Mouse (Mus musculus): ENCODE measurements around the gene Trpv1. TPM values are rescaled to one million over a fixed set of nuclear protein-coding genes. Genes with fewer than 3 reads are reported as not detected.

The Trpv1 gene
- polyA plus RNA-seq, 1 experiment from 2014 or later, result 0.86 TPM

GRCm38 (mm10) chr11:73205194-73205593 lies 28.9 kb upstream of the Trpv1 start:
- no peaks in the 10 kb centered on the region for H3K4me1 ChIP-seq (replicated peaks)
- no peak overlapping the region for H3K4me3 ChIP-seq
- no peak overlapping the region for H3K9ac ChIP-seq
- no peak for ATAC-seq (ENCODE audit: low FRiP score)
- H3K27me3 ChIP-seq, result no peaks in the 10 kb centered on the region
- 75% methylated on average over 7 of the region's 7 CpGs for WGBS
- no peak overlapping the region for H3K4me2 ChIP-seq
- no peaks in the 10 kb centered on the region for H3K9me3 ChIP-seq
- H3K27ac ChIP-seq, result no peak overlapping the region
- no peaks in the 10 kb centered on the region for H3K36me3 ChIP-seq

- WGBS, result 71% methylated on average over 2 of the region's 2 CpGs
- Histone ChIP-seq H3K27ac (no peak overlapping the region), H3K4me1 (replicated peaks) (no peaks in the 10 kb centered on the region), H3K4me3 (no peak overlapping the region), H3K4me2 (no peak overlapping the region), H3K9ac (no peak overlapping the region), H3K27me3 (no peaks in the 10 kb centered on the region), H3K36me3 (no peaks in the 10 kb centered on the region), H3K9me3 (no peaks in the 10 kb centered on the region)
- ATAC-seq (ENCODE audit: low FRiP score), result no peak
These were observed 26.5 kb upstream of the Trpv1 start for GRCm38 (mm10) chr11:73207621-73208020.

GRCm38 (mm10) chr11:73213956-73214355 lies 20.1 kb upstream of the Trpv1 start:
- Histone ChIP-seq H3K4me3 (no peak overlapping the region), H3K27me3 (0 out of 2 replicates have a peak, but pooled peaks cover 5% of the 10 kb centered on the region), H3K9me3 (no peaks in the 10 kb centered on the region), H3K4me2 (no peak overlapping the region), H3K36me3 (no peaks in the 10 kb centered on the region), H3K27ac (no peak overlapping the region), H3K4me1 (replicated peaks) (no peaks in the 10 kb centered on the region), H3K9ac (no peak overlapping the region)
- no peak for ATAC-seq (ENCODE audit: low FRiP score)
- WGBS, result 79% methylated on average over 3 of the region's 3 CpGs

- Histone ChIP-seq H3K4me2 (no peak overlapping the region), H3K36me3 (no peaks in the 10 kb centered on the region), H3K4me3 (no peak overlapping the region), H3K27me3 (0 out of 2 replicates have a peak, but pooled peaks cover 5% of the 10 kb centered on the region), H3K27ac (no peak overlapping the region), H3K9me3 (no peaks in the 10 kb centered on the region), H3K9ac (no peak overlapping the region), H3K4me1 (replicated peaks) (no peaks in the 10 kb centered on the region)
- no peak for ATAC-seq (ENCODE audit: low FRiP score)
- 57% methylated on average over 2 of the region's 2 CpGs for WGBS
These were observed 14.4 kb upstream of the Trpv1 start for GRCm38 (mm10) chr11:73219671-73220070.

- 94% methylated on average over 1 of the region's 1 CpGs for WGBS
- Histone ChIP-seq H3K9ac (no peak overlapping the region), H3K27ac (no peak overlapping the region), H3K36me3 (no peaks in the 10 kb centered on the region), H3K4me1 (replicated peaks) (no peaks in the 10 kb centered on the region), H3K27me3 (no peaks in the 10 kb centered on the region), H3K4me3 (no peak overlapping the region), H3K4me2 (no peak overlapping the region), H3K9me3 (no peaks in the 10 kb centered on the region)
- ATAC-seq (ENCODE audit: low FRiP score), result no peak
These were observed 13.4 kb upstream of the Trpv1 start for GRCm38 (mm10) chr11:73220651-73221050.

- no peaks in the 10 kb centered on the region for H3K4me1 ChIP-seq (replicated peaks)
- no peaks in the 10 kb centered on the region for H3K9me3 ChIP-seq
- H3K9ac ChIP-seq, result no peak overlapping the region
- H3K36me3 ChIP-seq, result no peaks in the 10 kb centered on the region
- ATAC-seq (ENCODE audit: low FRiP score), result no peak
- H3K4me2 ChIP-seq, result no peak overlapping the region
- no peak overlapping the region for H3K27ac ChIP-seq
- no peak overlapping the region for H3K4me3 ChIP-seq
- WGBS, result 48% methylated on average over 5 of the region's 5 CpGs
- no peaks in the 10 kb centered on the region for H3K27me3 ChIP-seq
These were observed 11.2 kb upstream of the Trpv1 start for GRCm38 (mm10) chr11:73222846-73223245.

GRCm38 (mm10) chr11:73223966-73224365 lies 10.1 kb upstream of the Trpv1 start:
- Histone ChIP-seq H3K27ac (no peak overlapping the region), H3K36me3 (no peaks in the 10 kb centered on the region), H3K27me3 (no peaks in the 10 kb centered on the region), H3K9me3 (peaks cover 3% of the 10 kb centered on the region; the same call in 1 of the 2 replicates), H3K9ac (no peak overlapping the region), H3K4me2 (no peak overlapping the region), H3K4me1 (replicated peaks) (no peaks in the 10 kb centered on the region), H3K4me3 (no peak overlapping the region)
- WGBS, result 77% methylated on average over 2 of the region's 2 CpGs
- ATAC-seq (ENCODE audit: low FRiP score), result no peak

- H3K27me3 ChIP-seq, result no peaks in the 10 kb centered on the region
- ATAC-seq (ENCODE audit: low FRiP score), result no peak
- H3K27ac ChIP-seq, result no peak overlapping the region
- no peak overlapping the region for H3K4me3 ChIP-seq
- H3K4me2 ChIP-seq, result no peak overlapping the region
- WGBS, result 92% methylated on average over 6 of the region's 6 CpGs
- H3K9me3 ChIP-seq, result peaks cover 5% of the 10 kb centered on the region; the same call in 1 of the 2 replicates
- H3K36me3 ChIP-seq, result no peaks in the 10 kb centered on the region
- no peak overlapping the region for H3K9ac ChIP-seq
- H3K4me1 ChIP-seq (replicated peaks), result no peaks in the 10 kb centered on the region
These were observed 8.2 kb upstream of the Trpv1 start for GRCm38 (mm10) chr11:73225856-73226255.

GRCm38 (mm10) chr11:73228881-73229280 lies 5.2 kb upstream of the Trpv1 start:
- 74% methylated on average over 5 of the region's 5 CpGs for WGBS
- H3K4me1 ChIP-seq (replicated peaks), result no peaks in the 10 kb centered on the region; the same call in 1 of the 2 replicates
- peaks cover 5% of the 10 kb centered on the region; the same call in 1 of the 2 replicates for H3K9me3 ChIP-seq
- H3K4me3 ChIP-seq, result no peak overlapping the region
- H3K36me3 ChIP-seq, result no peaks in the 10 kb centered on the region
- H3K9ac ChIP-seq, result no peak overlapping the region
- H3K27me3 ChIP-seq, result no peaks in the 10 kb centered on the region
- ATAC-seq (ENCODE audit: low FRiP score), result no peak
- no peak overlapping the region for H3K27ac ChIP-seq
- H3K4me2 ChIP-seq, result no peak overlapping the region

- ATAC-seq (ENCODE audit: low FRiP score), result no peak
- H3K27me3 ChIP-seq, result no peaks in the 10 kb centered on the region
These were observed 4.0 kb upstream of the Trpv1 start for GRCm38 (mm10) chr11:73230081-73230480.

GRCm38 (mm10) chr11:73232513-73232912 lies 1.6 kb upstream of the Trpv1 start:
- no peak for ATAC-seq (ENCODE audit: low FRiP score)
- no peak overlapping the region for H3K4me2 ChIP-seq
- WGBS, result 75% methylated on average over 2 of the region's 2 CpGs

More at GRCm38 (mm10) chr11:73230081-73230480, 4.0 kb upstream of the Trpv1 start:
- Histone ChIP-seq H3K4me1 (replicated peaks) (no peaks in the 10 kb centered on the region; the same call in 1 of the 2 replicates), H3K4me2 (no peak overlapping the region), H3K36me3 (no peaks in the 10 kb centered on the region), H3K9ac (no peak overlapping the region), H3K27ac (no peak overlapping the region), H3K9me3 (peaks cover 5% of the 10 kb centered on the region; the same call in 1 of the 2 replicates), H3K4me3 (no peak overlapping the region)
- WGBS, result 94% methylated on average over 5 of the region's 5 CpGs

GRCm38 (mm10) chr11:73235990-73236701 lies 2.1 kb downstream of the Trpv1 start:
- Histone ChIP-seq H3K9me3 (no peaks in the 10 kb centered on the region), H3K9ac (no peak overlapping the region), H3K4me3 (no peak overlapping the region), H3K27me3 (no peaks in the 10 kb centered on the region), H3K27ac (0 out of 2 replicates have a peak overlapping the region, but pooled peaks have one; percentile 20), H3K4me2 (no peak overlapping the region), H3K4me1 (replicated peaks) (no peaks in the 10 kb centered on the region; the same call in 1 of the 2 replicates), H3K36me3 (no peaks in the 10 kb centered on the region)
- WGBS, result 55% methylated on average over 5 of the region's 5 CpGs
- ATAC-seq (ENCODE audit: low FRiP score), result no peak

More at GRCm38 (mm10) chr11:73232513-73232912, 1.6 kb upstream of the Trpv1 start:
- Histone ChIP-seq H3K4me3 (no peak overlapping the region), H3K4me1 (replicated peaks) (no peaks in the 10 kb centered on the region; the same call in 1 of the 2 replicates), H3K27me3 (no peaks in the 10 kb centered on the region), H3K9ac (no peak overlapping the region), H3K9me3 (peaks cover 5% of the 10 kb centered on the region; the same call in 1 of the 2 replicates), H3K27ac (no peak overlapping the region), H3K36me3 (no peaks in the 10 kb centered on the region)

GRCm38 (mm10) chr11:73236731-73237130 lies 2.6 kb downstream of the Trpv1 start:
- Histone ChIP-seq H3K36me3 (no peaks in the 10 kb centered on the region), H3K4me2 (no peak overlapping the region), H3K27me3 (no peaks in the 10 kb centered on the region), H3K27ac (no peak overlapping the region), H3K4me1 (replicated peaks) (no peaks in the 10 kb centered on the region; the same call in 1 of the 2 replicates), H3K9me3 (no peaks in the 10 kb centered on the region), H3K9ac (no peak overlapping the region), H3K4me3 (no peak overlapping the region)
- WGBS, result 80% methylated on average over 3 of the region's 3 CpGs
- no peak for ATAC-seq (ENCODE audit: low FRiP score)
